Mouse (Mus musculus) E14TG2a.4 (cell line): ENCODE data around the gene Izumo1r.

ENCODE experiments used
- CTCF ChIP-seq: conservative IDR thresholded peaks from 2 replicates; pipeline ENCODE4 v1.5.1; 2014; ENCODE audit warnings: low read length
- POU5F1 ChIP-seq: IDR thresholded peaks from 2 replicates; pipeline ENCODE4 v1.6.1; 2014; ENCODE audit warnings: low read length, borderline replicate concordance

GRCm38 (mm10) chr9:14902416-14902815 is 1.3 kb downstream of the Izumo1r start:
- TF ChIP-seq CTCF (no peak), POU5F1 (no peak)
